Mouse (Mus musculus) embryonic facial prominence, embryonic 11.5 days (tissue): ENCODE measurements around the gene Tnip1. TPM values are rescaled to one million over a fixed set of nuclear protein-coding genes. Genes with fewer than 3 reads are reported as not detected.
A peak's percentile ranks its signal among the peaks of the same experiment; 100 is the strongest.

Experiments
- ATAC-seq: fragments of 200-750 bp; cut with Nextera tagmentation; replicated peaks from 2 replicates; pipeline ENCODE4 v1.8.0; 2017; ENCODE audit warnings: low read depth; ENCODE audit not compliant: insufficient number of reproducible peaks, low FRiP score, low TSS enrichment
- DNase-seq: peaks from one replicate; pipeline ENCODE4 v3.0.0-alpha.2; 2015; ENCODE audit warnings: low spot score
- H3K27ac ChIP-seq: fragments of 300-500 bp; sonication (generic); replicated peaks from 2 replicates; pipeline ENCODE4 v1.5.1; 2014; ENCODE audit warnings: mild to moderate bottlenecking, low read depth, low read length, control low read depth
- H3K27me3 ChIP-seq: fragments of 300-500 bp; sonication (generic); 2 replicates; pipeline ENCODE4 v1.6.1; 2014; ENCODE audit warnings: mild to moderate bottlenecking, low read length, moderate library complexity, mixed read lengths; ENCODE audit not compliant: control insufficient read depth, insufficient read depth
- H3K36me3 ChIP-seq: fragments of 300-500 bp; sonication (generic); replicated peaks from 2 replicates; pipeline ENCODE4 v1.6.1; 2014; ENCODE audit warnings: low read depth, mild to moderate bottlenecking, low read length, moderate library complexity, mixed read lengths; ENCODE audit not compliant: control insufficient read depth, insufficient read depth
- H3K4me1 ChIP-seq: fragments of 300-500 bp; sonication (generic); 2 replicates; pipeline ENCODE4 v1.6.1; 2014; ENCODE audit warnings: low read length, mixed read lengths; ENCODE audit not compliant: control insufficient read depth, insufficient read depth
- H3K4me2 ChIP-seq: fragments of 300-500 bp; sonication (generic); 2 replicates; pipeline ENCODE4 v1.6.1; 2014; ENCODE audit warnings: low read depth, mild to moderate bottlenecking, control low read depth, low read length, moderate library complexity
- H3K4me3 ChIP-seq: fragments of 300-500 bp; sonication (generic); 2 replicates; pipeline ENCODE4 v1.5.1; 2014; ENCODE audit warnings: low read depth, low read length, control low read depth
- H3K9ac ChIP-seq: fragments of 300-500 bp; sonication (generic); replicated peaks from 2 replicates; pipeline ENCODE4 v1.6.1; 2014; ENCODE audit warnings: mild to moderate bottlenecking, control low read depth, low read length
- H3K9me3 ChIP-seq: fragments of 300-500 bp; sonication (generic); replicated peaks from 2 replicates; pipeline ENCODE4 v1.6.1; 2016; ENCODE audit warnings: mild to moderate bottlenecking, low read length, inconsistent platforms, mixed read lengths; ENCODE audit not compliant: control insufficient read depth
- WGBS: fragments of 180-500 bp; shearing (Covaris S2); extraction: QIAGEN DNeasy Blood & Tissue Kit; methylation state at CpG from one replicate; pipeline ENCODE4 v1.1.7; 2014; 5-methylcytosine and 5-hydroxymethylcytosine counted together
- polyA plus RNA-seq: library from polyadenylated mRNA; unstranded; fragments of >200 nt; fragmentation: Nextera tagmentation; extraction: Ambion mirVana; gene quantifications from 2 replicates; pipeline ENCODE4 v1.2.1, GENCODE M21; 2014

The Tnip1 gene
- polyA plus RNA-seq, 1 experiment from 2014 or later = 9.1 TPM

DNA sequence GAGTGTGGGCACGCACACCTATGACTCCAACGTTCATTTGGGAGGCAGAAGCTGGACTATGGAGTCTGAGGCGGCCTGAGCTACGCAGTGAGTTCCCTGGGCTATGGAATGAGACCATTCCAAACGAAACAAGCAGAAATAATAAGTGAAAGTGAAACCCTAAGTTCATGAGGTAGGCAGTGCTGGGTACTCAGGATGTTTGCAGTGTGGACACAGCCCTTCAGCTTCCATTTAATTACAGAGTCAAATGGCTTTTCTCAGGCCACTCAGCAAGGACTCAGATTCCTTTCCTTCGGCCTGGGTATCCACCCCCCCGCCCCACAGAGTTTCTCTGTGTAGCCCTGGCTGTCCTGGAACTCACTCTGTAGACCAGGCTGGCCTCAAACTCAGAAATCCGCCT, 33.0 kb downstream of the Tnip1 start:
- Histone ChIP-seq H3K4me3 (no peak overlapping the region), H3K9ac (no peak overlapping the region), H3K36me3 (no peaks in the 10 kb centered on the region), H3K9me3 (no peaks in the 10 kb centered on the region), H3K27me3 (no peaks in the 10 kb centered on the region), H3K4me2 (no peak overlapping the region), H3K27ac (no peak overlapping the region), H3K4me1 (no peaks in the 10 kb centered on the region)
- 88% methylated on average over 8 of the region's 8 CpGs for WGBS
- no peak for ATAC-seq
- DNase-seq = no peak

DNA sequence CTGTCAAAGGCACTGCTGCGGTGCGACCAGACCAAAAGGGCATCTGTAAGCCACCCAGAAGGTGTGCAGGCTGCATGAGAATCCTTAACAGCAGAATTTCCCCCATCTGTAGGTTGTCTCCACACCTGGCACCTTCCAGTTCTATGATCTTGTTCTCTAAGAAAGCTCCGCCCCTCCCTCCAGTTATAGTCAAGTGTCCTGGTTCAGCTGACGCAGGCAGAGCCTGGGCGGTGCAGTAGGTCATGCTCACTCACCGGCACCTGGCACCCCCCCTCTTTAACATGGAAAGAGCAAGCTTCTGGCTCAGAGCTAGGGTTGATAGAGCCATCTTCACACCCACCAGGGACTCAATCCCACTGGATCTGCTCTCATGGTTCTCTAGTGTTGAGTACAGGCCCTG, 33.4 kb downstream of the Tnip1 start:
- no peak for DNase-seq
- H3K4me2 ChIP-seq = no peak overlapping the region
- no peaks in the 10 kb centered on the region for H3K36me3 ChIP-seq
- H3K4me1 ChIP-seq = no peaks in the 10 kb centered on the region
- H3K9me3 ChIP-seq = no peaks in the 10 kb centered on the region
- no peak overlapping the region for H3K9ac ChIP-seq
- ATAC-seq = no peak
- H3K27me3 ChIP-seq = no peaks in the 10 kb centered on the region
- WGBS = 95% methylated on average over 6 of the region's 6 CpGs
- H3K4me3 ChIP-seq = no peak overlapping the region
- H3K27ac ChIP-seq = no peak overlapping the region

DNA sequence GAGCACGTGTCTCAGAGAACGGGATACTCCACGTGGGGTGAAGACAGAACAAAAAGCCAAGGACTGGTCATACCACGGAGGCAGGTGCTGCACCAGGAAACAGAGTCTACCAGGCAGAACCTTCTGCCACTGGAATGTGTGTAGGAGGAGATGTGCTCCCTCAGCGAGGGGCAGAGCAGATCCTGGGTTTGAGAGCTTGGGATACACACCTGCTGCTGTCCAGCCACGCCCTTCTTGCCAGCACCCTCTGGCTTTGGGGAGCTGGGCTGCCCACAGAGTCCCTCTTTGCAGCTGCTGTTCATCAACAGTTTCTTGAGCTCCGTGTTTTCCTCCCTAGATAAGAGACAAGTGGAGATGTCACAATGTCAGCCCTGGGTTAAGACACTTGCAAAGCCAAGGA, 33.8 kb downstream of the Tnip1 start:
- no peak overlapping the region for H3K27ac ChIP-seq
- ATAC-seq (no peak), DNase-seq (no peak)
- no peak overlapping the region for H3K4me2 ChIP-seq
- 84% methylated on average over 7 of the region's 7 CpGs for WGBS
- no peaks in the 10 kb centered on the region for H3K27me3 ChIP-seq
- H3K4me1 ChIP-seq = no peaks in the 10 kb centered on the region
- H3K9ac ChIP-seq = no peak overlapping the region
- no peaks in the 10 kb centered on the region for H3K36me3 ChIP-seq
- no peaks in the 10 kb centered on the region for H3K9me3 ChIP-seq
- no peak overlapping the region for H3K4me3 ChIP-seq

DNA sequence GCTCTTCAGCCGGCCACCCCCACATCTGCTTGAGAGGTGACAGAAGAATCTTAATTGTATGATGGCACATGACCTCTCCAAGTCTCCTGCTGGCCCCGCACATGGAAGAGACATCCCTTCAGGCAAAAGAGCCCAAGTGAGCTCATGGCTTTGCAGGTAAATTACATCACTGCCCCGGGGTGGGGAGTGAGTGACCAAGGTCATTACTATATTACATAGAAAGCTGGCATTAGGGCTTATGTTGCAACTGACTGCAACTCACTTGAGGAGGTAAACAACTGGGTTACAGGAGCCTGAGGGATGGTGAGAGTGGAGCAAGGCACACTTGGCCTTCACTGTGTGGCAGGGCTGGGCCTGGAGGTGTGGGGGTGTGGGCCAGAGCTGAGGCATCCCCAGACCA, 34.5 kb downstream of the Tnip1 start:
- Histone ChIP-seq H3K27ac (no peak overlapping the region), H3K4me3 (no peak overlapping the region), H3K9ac (no peak overlapping the region), H3K4me1 (no peaks in the 10 kb centered on the region), H3K27me3 (no peaks in the 10 kb centered on the region), H3K4me2 (no peak overlapping the region), H3K36me3 (no peaks in the 10 kb centered on the region), H3K9me3 (no peaks in the 10 kb centered on the region)
- ATAC-seq (no peak), DNase-seq (no peak)
- 80% methylated on average over 3 of the region's 3 CpGs for WGBS

DNA sequence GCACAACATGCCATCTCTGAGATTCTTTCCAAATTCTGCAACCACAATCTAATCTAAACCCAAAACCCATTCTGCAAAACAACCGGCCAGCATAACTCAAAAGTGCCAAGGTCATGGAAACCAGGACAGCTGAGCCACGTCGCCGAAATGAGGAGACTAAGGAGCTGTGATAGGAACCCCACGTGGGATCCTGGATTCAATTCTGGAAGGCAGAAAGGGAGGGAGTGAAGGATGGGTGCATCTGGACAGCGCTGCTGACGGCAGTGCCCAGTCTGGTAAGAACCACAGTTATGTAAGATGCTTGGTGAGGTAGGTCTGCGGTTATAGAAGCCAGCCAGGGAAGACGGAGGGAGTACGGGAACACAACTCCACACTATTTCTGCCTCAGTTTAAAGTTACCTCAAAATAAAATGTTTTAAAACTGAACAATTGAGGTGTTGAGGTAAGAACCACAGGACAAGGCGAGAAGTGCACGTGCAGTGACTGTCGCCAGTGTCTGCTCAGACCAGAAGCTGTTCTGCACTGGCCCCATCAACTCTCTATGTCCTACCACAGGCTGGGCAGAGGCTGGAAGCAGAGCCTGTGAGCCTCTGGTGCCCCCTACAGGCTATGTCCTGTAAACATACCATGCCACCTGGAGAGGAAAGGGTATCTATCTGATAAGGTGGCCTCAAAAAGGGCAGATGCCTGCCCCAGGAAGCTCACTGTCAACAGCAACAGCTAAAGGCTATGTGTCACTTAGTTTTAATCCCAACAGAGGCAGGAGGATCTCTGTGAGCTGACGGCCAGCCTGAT, 35.2 kb downstream of the Tnip1 start:
- Histone ChIP-seq H3K9ac (no peak overlapping the region), H3K4me2 (no peak overlapping the region), H3K4me1 (no peaks in the 10 kb centered on the region), H3K27me3 (no peaks in the 10 kb centered on the region), H3K36me3 (no peaks in the 10 kb centered on the region), H3K27ac (no peak overlapping the region), H3K9me3 (no peaks in the 10 kb centered on the region), H3K4me3 (no peak overlapping the region)
- ATAC-seq (no peak), DNase-seq (peak; percentile 70)
- WGBS = 79% methylated on average over 14 of the region's 14 CpGs

DNA sequence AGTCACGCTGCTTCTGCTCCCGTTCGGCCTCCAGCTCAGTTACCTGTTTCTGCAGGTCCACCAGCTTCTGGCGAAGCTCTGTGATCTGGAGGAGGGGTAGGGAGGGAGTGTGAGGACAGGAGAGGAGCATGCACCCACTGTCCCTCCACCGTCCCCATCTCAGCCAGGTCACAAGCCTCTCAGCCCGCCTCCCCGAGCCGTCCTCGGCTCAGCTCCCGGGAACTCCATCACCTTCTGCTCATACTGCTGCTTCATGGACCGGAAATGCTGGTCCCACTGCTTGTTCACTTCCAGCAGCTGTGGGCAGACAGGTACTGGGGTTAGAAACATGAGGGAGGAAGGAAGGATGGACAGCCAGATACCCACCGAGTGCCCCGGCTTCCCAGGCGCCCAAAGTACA, 38.6 kb downstream of the Tnip1 start:
- WGBS = 93% methylated on average over 14 of the region's 14 CpGs
- no peaks in the 10 kb centered on the region for H3K36me3 ChIP-seq
- DNase-seq = no peak
- no peak for ATAC-seq
- H3K9me3 ChIP-seq = no peaks in the 10 kb centered on the region
- H3K4me2 ChIP-seq = no peak overlapping the region
- H3K9ac ChIP-seq = no peak overlapping the region
- no peak overlapping the region for H3K27ac ChIP-seq
- no peaks in the 10 kb centered on the region for H3K4me1 ChIP-seq
- H3K27me3 ChIP-seq = no peaks in the 10 kb centered on the region
- H3K4me3 ChIP-seq = no peak overlapping the region

DNA sequence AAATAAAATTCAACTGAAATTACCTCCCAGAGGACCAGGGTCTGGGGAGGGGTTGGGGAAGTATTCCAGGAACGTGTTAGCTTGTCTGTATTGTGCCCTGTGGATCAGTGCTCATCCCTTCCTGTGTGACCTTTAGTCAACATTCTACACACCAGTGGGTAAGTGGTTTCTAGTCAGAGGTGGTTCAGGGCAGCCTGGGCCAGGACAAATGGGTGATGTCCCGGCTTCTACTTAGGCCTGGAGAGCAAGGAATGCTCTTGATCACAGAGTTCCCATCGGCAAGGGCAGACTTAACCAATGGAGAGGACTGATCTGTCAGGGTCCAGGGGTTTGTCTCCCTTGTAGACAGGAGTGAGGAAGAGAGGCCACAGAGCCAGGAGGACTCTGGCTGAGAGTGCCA, 40.2 kb downstream of the Tnip1 start:
- DNase-seq = no peak
- H3K4me3 ChIP-seq = no peak overlapping the region
- no peaks in the 10 kb centered on the region for H3K9me3 ChIP-seq
- H3K9ac ChIP-seq = no peak overlapping the region
- no peak overlapping the region for H3K4me2 ChIP-seq
- 86% methylated on average over 3 of the region's 3 CpGs for WGBS
- H3K36me3 ChIP-seq = no peaks in the 10 kb centered on the region
- no peak overlapping the region for H3K27ac ChIP-seq
- H3K4me1 ChIP-seq = no peaks in the 10 kb centered on the region
- H3K27me3 ChIP-seq = no peaks in the 10 kb centered on the region
- no peak for ATAC-seq

DNA sequence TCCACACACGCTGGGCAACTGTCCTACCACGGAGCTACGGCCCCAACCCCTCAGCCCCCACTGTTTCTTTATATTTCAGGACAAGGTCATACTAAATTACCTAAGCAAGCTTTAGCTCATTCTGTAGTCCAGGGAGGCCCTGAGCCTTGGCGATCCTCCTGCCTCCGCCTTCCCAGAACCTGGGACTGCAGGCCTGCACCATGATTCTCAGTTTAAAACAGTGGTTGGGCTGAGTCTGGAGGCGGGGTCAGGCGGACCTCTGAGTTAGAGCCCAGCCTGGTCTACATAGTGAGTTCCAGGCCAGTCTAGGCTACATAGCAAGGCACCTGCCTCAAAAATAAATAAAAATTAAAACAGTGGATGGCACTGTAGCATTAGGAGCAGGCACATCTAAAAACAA, 40.9 kb downstream of the Tnip1 start:
- no peaks in the 10 kb centered on the region for H3K4me1 ChIP-seq
- no peaks in the 10 kb centered on the region for H3K9me3 ChIP-seq
- H3K27ac ChIP-seq = no peak overlapping the region
- WGBS = 50% methylated on average over 7 of the region's 7 CpGs
- ATAC-seq (0 out of 2 replicates have a peak, but pooled peaks have one; percentile 52), DNase-seq (peak; percentile 48)
- no peaks in the 10 kb centered on the region for H3K36me3 ChIP-seq
- no peak overlapping the region for H3K9ac ChIP-seq
- no peaks in the 10 kb centered on the region for H3K27me3 ChIP-seq
- no peak overlapping the region for H3K4me3 ChIP-seq
- no peak overlapping the region for H3K4me2 ChIP-seq
